Mouse (Mus musculus) gastrocnemius, adult 2 months (tissue): ENCODE measurements around the gene Mplkip. TPM values are rescaled to one million over a fixed set of nuclear protein-coding genes. Genes with fewer than 3 reads are reported as not detected.

Source experiments
- DNase-seq: peaks from one replicate; pipeline ENCODE4 v3.0.0; 2022
- H3K27ac ChIP-seq: fragments of 200-600 bp; 2 replicates; pipeline ENCODE4 v1.8.1; 2022; ENCODE audit warnings: mild to moderate bottlenecking
- H3K4me3 ChIP-seq: fragments of 200-600 bp; 2 replicates; pipeline ENCODE4 v1.8.1; 2022; ENCODE audit warnings: mild to moderate bottlenecking, moderate library complexity
- CTCF ChIP-seq: fragments of 200-600 bp; IDR thresholded peaks from 2 replicates; pipeline ENCODE4 v1.8.1; 2022; ENCODE audit warnings: antibody characterized with exemption, mild to moderate bottlenecking, moderate library complexity
- intact Hi-C: fragments of 180-260 bp; cut with DNase I; formaldehyde crosslinking; loops from one replicate; pipeline ENCODE4 v1.15.1; 2025
- microRNA-seq: library from miRNA; unstranded; fragments of <30 nt; microRNA quantifications from one replicate; pipeline ENCODE4 v1.2.0, GENCODE M21; 2021
- total RNA-seq, 2 experiments: library from RNA; stranded (reverse); gene quantifications; 2 replicates each; pipeline ENCODE4 v1.2.3; 2021

Mplkip gene
- total RNA-seq, 2 experiments from 2014 or later: 3.8 to 6.1 TPM

- intact Hi-C loops: no loop called here
- Histone ChIP-seq H3K4me3 (no peak overlapping the region), H3K27ac (no peak overlapping the region)
- no peak for DNase-seq
- TF ChIP-seq CTCF: no peak
These were observed 10.3 kb downstream of the Mplkip start for GRCm38 (mm10) chr13:17705188-17705826.

- Histone ChIP-seq H3K4me3 (no peak overlapping the region), H3K27ac (no peak overlapping the region)
- DNase-seq: no peak
- no peak for TF ChIP-seq CTCF
- intact Hi-C loops: no loop called here
These were observed 13.9 kb downstream of the Mplkip start for GRCm38 (mm10) chr13:17708784-17709311.

GRCm38 (mm10) chr13:17717357-17717756 is 22.4 kb downstream of the Mplkip start:
- no peak for TF ChIP-seq CTCF
- Histone ChIP-seq H3K4me3 (no peak overlapping the region), H3K27ac (no peak overlapping the region)
- intact Hi-C loops: no loop called here
- DNase-seq: no peak

GRCm38 (mm10) chr13:17727922-17728321 is 32.9 kb downstream of the Mplkip start:
- Histone ChIP-seq H3K4me3 (no peak overlapping the region), H3K27ac (no peak overlapping the region)
- intact Hi-C loops: no loop called here
- no peak for DNase-seq
- TF ChIP-seq CTCF: no peak

- intact Hi-C loops: no loop called here
- Histone ChIP-seq H3K27ac (no peak overlapping the region), H3K4me3 (no peak overlapping the region)
- DNase-seq: no peak
- no peak for TF ChIP-seq CTCF
These were observed 33.8 kb downstream of the Mplkip start for GRCm38 (mm10) chr13:17728798-17729197.

Small RNAs within 50 kb of the gene (microRNA-seq; reads per million reads assigned to microRNA genes)
- gene Mir466i: not detected

Other genes with a start within 250 kb of the Mplkip start
- 1 to 10 TPM in 1 of 2 experiments, under 1 TPM in 1; 0.82 to 1.4 TPM for gene Sugct, start 361 bp downstream of the Mplkip start, total RNA-seq
- gene Cdk13, start 109.9 kb downstream of the Mplkip start, total RNA-seq: 10 to 100 TPM; 19.0 to 23.0 TPM
- gene Rala, start 249.0 kb downstream of the Mplkip start, total RNA-seq: 10 to 100 TPM; 21.0 to 30.7 TPM